Mouse (Mus musculus): ENCODE results near the gene Tpsg1.

DNA sequence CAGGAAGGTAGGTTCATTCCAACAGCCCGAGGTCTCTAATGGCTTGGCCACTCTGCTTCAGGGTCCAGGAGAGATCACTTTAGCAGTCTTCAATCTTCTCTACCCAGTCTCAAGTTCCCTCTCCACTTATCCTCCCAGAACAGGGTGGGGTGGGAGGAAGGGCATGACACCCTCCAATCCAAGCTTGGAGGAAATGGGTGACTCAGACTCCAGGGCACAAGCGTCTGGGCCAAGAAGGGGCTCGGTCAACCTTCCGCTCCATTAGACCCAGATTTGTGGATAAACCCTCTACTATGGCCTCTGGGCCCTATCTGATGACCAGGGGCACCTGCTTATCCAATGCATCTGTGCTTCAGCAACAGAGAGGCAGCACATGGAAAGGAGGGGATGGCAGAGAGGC, 23.6 kb upstream of the Tpsg1 start, which contains the start of gene Tpsab1:
- TF ChIP-seq CTCF (IDR thresholded peaks at IDR 0.05; ENCODE audit: low read depth, low read length) (no peak), POLR2A (IDR thresholded peaks at IDR 0.05; ENCODE audit: borderline replicate concordance, low read depth, low read length) (no peak)
